Comparison of ENCODE assay signal across 8 mouse cellular contexts in the genomic region with DNA sequence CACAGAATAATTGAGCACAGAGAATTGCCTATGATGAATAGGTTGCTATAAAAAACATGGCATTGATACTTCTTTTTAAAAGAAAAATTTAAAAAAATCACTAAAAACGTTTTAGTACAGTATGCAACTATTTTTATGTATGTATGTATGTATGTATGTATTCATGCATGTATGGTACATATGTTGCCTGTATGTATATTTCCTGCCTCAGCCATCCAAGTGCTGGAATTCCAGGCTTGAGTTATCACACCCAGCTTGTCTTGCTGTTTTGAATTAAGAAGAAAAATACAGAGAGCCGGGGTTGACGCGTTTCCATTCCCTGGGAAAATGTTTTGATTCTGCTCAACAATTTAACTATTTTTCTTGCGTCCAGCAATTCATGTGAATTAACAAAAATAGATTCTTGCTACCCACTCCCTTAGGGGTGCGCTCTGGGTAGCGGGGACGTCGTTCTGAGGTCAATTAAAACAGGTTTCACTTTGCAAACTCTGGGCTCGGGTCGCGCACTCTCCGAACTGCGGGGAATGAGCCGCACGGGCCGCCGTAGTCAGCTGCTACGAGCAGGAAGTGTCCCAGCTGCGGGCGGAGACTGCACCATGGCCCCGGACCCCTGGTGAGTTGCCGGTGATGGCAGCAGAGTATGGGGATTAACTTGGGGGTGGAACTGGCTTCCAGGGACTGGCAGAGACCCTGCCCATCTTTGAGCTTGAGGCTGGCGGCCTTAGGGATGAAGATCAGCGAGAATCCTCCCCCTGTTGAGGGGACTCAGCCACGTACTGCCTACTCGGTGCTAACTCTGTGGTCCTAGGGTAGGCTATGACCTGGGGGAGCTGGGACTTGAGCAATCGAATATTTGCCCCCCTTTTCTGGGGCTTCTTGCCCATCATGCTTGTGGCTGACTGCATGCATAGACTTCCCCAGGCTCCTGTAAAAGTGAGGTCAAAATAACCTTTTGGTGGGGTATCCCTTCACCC. TPM values are rescaled to one million over a fixed set of nuclear protein-coding genes. Genes with fewer than 3 reads are reported as not detected.
DNase-seq lines count a peak whose midpoint lies in the region; ATAC-seq lines count a peak whose summit lies in the region.

TSS of gene Stx8 (plus strand) at position 289 of the 974 bp plus-strand sequence.

- H3K9me3 ChIP-seq in hindbrain, embryonic 11.5 days (ENCODE audit: control insufficient read depth, low read length): no peaks in the 10 kb centered on the region

- H3K4me2 ChIP-seq in hindbrain, embryonic 11.5 days (replicated peaks; ENCODE audit: low read depth, low read length): peak within 1 kb of the TSS; percentile 70

- no peaks in the 10 kb centered on the region for H3K27me3 ChIP-seq in hindbrain, embryonic 11.5 days (ENCODE audit: control insufficient read depth, insufficient read depth, low read length)

- H3K9ac ChIP-seq in hindbrain, embryonic 11.5 days (ENCODE audit: low read depth, low read length): peak within 1 kb of the TSS; percentile 64

- peak; percentile 53 for DNase-seq in MEL-GATA-1-ER (ENCODE audit: extremely low read depth, low read depth)
- peak; percentile 92 for DNase-seq in cerebellum, adult 8-10 months
- peak; percentile 94 for DNase-seq in hindbrain, embryonic 11.5 days (ENCODE audit: low spot score)
- DNase-seq in layer of hippocampus, postnatal 10 days (ENCODE audit: low spot score in 2 of 2): peak; percentile 96 to 97
- DNase-seq in lung, postnatal 10 days: peak; percentile 97
- DNase-seq in ovary, postnatal 36 days (ENCODE audit: low spot score): peak; percentile 93
- DNase-seq in thymus, postnatal 25 days: peak; percentile 96

- H3K4me1 ChIP-seq in hindbrain, embryonic 11.5 days (replicated peaks; ENCODE audit: control insufficient read depth, insufficient read depth, low read length): no peaks in the 10 kb centered on the region

- H3K36me3 ChIP-seq in hindbrain, embryonic 11.5 days (ENCODE audit: control insufficient read depth, insufficient read depth, low read length): 0 out of 2 replicates have a peak, but pooled peaks cover 2% of the 10 kb centered on the region

- peak within 1 kb of the TSS; percentile 63 for H3K4me3 ChIP-seq in hindbrain, embryonic 11.5 days (ENCODE audit: low read depth, low read length)

- no peak within 1 kb of the TSS for H3K27ac ChIP-seq in hindbrain, embryonic 11.5 days (ENCODE audit: low read depth, low read length)

- WGBS in hindbrain, embryonic 11.5 days: 1% methylated on average over 28 of the region's 28 CpGs

- peak; percentile 64 for ATAC-seq in frontal cortex, adult (ENCODE audit: low TSS enrichment)
- peak; percentile 77 for ATAC-seq in hindbrain, embryonic 11.5 days (ENCODE audit: low FRiP score)

RNA-seq across cellular contexts. Expression of gene Stx8, which starts in this region (rescaled TPM):
- polyA plus RNA-seq in hindbrain, embryonic 11.5 days (2014; fragmentation: Nextera tagmentation; extraction: Ambion mirVana): 63.0 and 65.6 TPM in 2 replicates
- total RNA-seq in layer of hippocampus, postnatal 10 days (2021): 10 to 100 TPM; 27.2 to 37.8 TPM
